Mouse (Mus musculus): ENCODE results near the gene Vsx2.

DNA sequence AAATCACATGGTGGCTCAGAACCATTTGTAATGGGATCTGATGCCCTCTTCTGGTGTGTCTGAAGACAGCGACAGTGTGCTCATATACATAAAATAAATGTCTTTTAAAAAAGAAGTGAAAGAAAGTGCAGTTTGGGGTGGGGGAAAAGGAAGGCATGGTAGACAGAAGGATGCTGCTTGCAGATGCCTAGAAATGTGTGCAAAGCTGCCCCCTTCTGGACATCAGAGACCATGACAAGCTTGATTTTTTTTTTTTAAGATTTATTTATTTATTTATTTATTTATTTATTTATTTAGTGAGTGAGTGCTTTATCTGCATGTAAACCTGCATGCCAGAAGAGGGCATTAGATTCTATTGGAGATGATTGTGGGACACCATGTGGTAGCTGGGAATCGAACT lies 11.7 kb downstream of the Vsx2 start:
- TF ChIP-seq POLR2A (IDR thresholded peaks at IDR 0.05; ENCODE audit: control insufficient read depth, low read depth, low read length) (no peak), CTCF (IDR thresholded peaks at IDR 0.05; ENCODE audit: control insufficient read depth, insufficient read depth, insufficient replicate concordance, low read depth, low read length) (no peak)
